Mouse (Mus musculus) left cerebral cortex, postnatal 14 days (tissue): ENCODE results near the gene Scaf1. TPM values are rescaled to one million over a fixed set of nuclear protein-coding genes. Genes with fewer than 3 reads are reported as not detected.

Experiments used
- DNase-seq, 2 experiments: peaks; one replicate each; pipeline ENCODE4 v3.0.0; 2021 to 2022; ENCODE audit warnings: low spot score in 2 of 2, mixed read lengths in 1 of 2
- intact Hi-C: fragments of 180-260 bp; cut with DNase I; formaldehyde crosslinking; loops from one replicate; pipeline ENCODE4 v1.15.1; 2025
- total RNA-seq, 2 experiments: library from RNA; stranded (reverse); gene quantifications; 2 replicates each; pipeline ENCODE4 v1.2.3; 2021

Scaf1 gene
- total RNA-seq, 2 experiments from 2014 or later, result 153 to 162 TPM

- no peak for DNase-seq
- intact Hi-C loops, result no loop called here
Measured at GRCm38 (mm10) chr7:45048001-45048890, 32.1 kb upstream of the Scaf1 start.

- no peak for DNase-seq
- intact Hi-C loops, result no loop called here
Measured at GRCm38 (mm10) chr7:45047491-45047890, 31.3 kb upstream of the Scaf1 start.

GRCm38 (mm10) chr7:45046853-45047350 is 30.7 kb upstream of the Scaf1 start:
- no peak for DNase-seq
- intact Hi-C loops, result no loop called here

GRCm38 (mm10) chr7:45045741-45046140 is 29.6 kb upstream of the Scaf1 start:
- intact Hi-C loops, result no loop called here
- no peak for DNase-seq

- intact Hi-C loops, result no loop called here
- DNase-seq, result no peak
Measured at GRCm38 (mm10) chr7:45043307-45043706, 27.1 kb upstream of the Scaf1 start.

- intact Hi-C loops, result no loop called here
- no peak for DNase-seq
Measured at GRCm38 (mm10) chr7:45040851-45041250, 24.7 kb upstream of the Scaf1 start.

GRCm38 (mm10) chr7:45038411-45038810 is 22.2 kb upstream of the Scaf1 start:
- intact Hi-C loops, result no loop called here
- DNase-seq, result no peak

GRCm38 (mm10) chr7:45037720-45038361 is 21.7 kb upstream of the Scaf1 start:
- intact Hi-C loops, result loop anchor here (1.0 kb wide), 1 partner anchor 10 kb away; no protein-coding TSS in a partner anchor
- DNase-seq, result peak in 1 of 2 experiments; percentile 58

GRCm38 (mm10) chr7:45036702-45037101 is 20.5 kb upstream of the Scaf1 start:
- DNase-seq, result no peak
- intact Hi-C loops, result loop anchor here (1.0 kb wide), 1 partner anchor 8 kb away; no protein-coding TSS in a partner anchor

GRCm38 (mm10) chr7:45035631-45036030 is 19.5 kb upstream of the Scaf1 start:
- intact Hi-C loops, result no loop called here
- DNase-seq, result no peak

- intact Hi-C loops, result no loop called here
- no peak for DNase-seq
Measured at GRCm38 (mm10) chr7:45033722-45034359, 17.7 kb upstream of the Scaf1 start.

GRCm38 (mm10) chr7:45030857-45031256 is 14.7 kb upstream of the Scaf1 start:
- no peak for DNase-seq
- intact Hi-C loops, result no loop called here

GRCm38 (mm10) chr7:45029995-45030394 is 13.8 kb upstream of the Scaf1 start:
- intact Hi-C loops, result no loop called here
- no peak for DNase-seq

GRCm38 (mm10) chr7:45028351-45028750 is 12.2 kb upstream of the Scaf1 start:
- intact Hi-C loops, result loop anchor here (1.0 kb wide), 1 partner anchor 9 kb away; no protein-coding TSS in a partner anchor
- DNase-seq, result no peak

- no peak for DNase-seq
- intact Hi-C loops, result loop anchor here (1.0 kb wide), 1 partner anchor 10 kb away; no protein-coding TSS in a partner anchor
Measured at GRCm38 (mm10) chr7:45027761-45028160, 11.6 kb upstream of the Scaf1 start.

- intact Hi-C loops, result no loop called here
- DNase-seq, result no peak
Measured at GRCm38 (mm10) chr7:45026256-45026655, 10.1 kb upstream of the Scaf1 start.

GRCm38 (mm10) chr7:45025601-45026220 is 9.5 kb upstream of the Scaf1 start:
- intact Hi-C loops, result no loop called here

GRCm38 (mm10) chr7:45024281-45025248 is 8.4 kb upstream of the Scaf1 start:
- intact Hi-C loops, result no loop called here
- DNase-seq, result no peak

More at GRCm38 (mm10) chr7:45025601-45026220, 9.5 kb upstream of the Scaf1 start:
- peak in 1 of 2 experiments; percentile 44 for DNase-seq
